Mouse (Mus musculus): ENCODE results near the gene Tmprss12.

DNA sequence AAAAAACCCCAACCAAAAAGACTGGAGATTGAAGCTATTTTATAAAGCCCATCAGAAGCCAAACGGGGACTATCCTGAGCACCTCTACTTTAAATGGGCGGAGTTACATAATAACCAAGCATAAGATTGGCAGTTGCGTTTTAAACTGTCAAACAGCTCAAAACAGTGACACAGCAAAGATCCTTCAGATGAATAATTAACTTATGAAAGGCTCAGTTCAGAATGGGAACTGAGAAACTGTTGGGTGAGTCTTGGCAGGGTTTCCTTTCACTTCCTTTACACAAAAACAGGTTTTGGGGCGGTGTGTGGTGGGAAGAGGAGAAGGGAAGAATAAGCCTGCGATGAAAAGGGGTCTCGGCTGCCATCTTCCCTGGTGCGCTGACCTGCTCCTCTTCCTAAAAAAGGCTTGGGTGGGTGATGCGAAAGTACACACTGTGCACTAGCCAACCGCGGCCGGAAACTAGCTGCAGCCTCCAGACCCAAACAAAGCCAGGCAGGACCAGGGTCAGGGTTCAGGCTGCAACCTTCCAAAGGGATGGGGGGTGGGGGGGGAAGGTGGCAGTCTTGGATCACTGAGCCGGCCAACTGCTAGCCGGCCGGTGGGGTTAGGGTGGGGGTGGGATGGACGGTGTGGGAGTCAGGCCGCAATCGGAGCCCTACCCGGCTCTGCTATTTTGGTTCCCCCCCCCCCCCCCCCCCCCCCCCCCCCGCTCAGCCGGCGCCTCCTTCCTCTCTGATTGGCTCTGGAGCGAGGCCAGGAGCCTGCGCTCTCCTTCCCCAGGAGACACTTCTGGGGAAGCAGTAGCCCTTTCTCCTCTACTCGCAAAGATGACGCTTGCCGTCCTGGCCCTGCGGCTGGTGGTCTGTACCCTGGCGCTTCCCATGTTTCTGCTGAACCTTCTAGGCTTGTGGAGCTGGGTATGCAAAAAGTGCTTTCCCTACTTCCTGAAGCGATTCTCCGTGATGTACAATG lies 23.7 kb downstream of the Tmprss12 start, which contains the start of gene Mettl7a1:
- peak; percentile 74 for TF ChIP-seq POLR2A (IDR thresholded peaks at IDR 0.05; ENCODE audit: insufficient read length, low read depth)
- TF ChIP-seq TCF12 (IDR thresholded peaks at IDR 0.05; ENCODE audit: insufficient read depth, poor library complexity, severe bottlenecking), result no peak
- TF ChIP-seq POLR2AphosphoS2 (IDR thresholded peaks at IDR 0.05; ENCODE audit: insufficient read length, low read depth), result peak; percentile 75
- no peak for TF ChIP-seq USF1 (IDR thresholded peaks at IDR 0.05; ENCODE audit: low read depth)
- TF ChIP-seq MAX (IDR thresholded peaks at IDR 0.05; ENCODE audit: low read depth), result no peak
- no peak for TF ChIP-seq MYOG (IDR thresholded peaks at IDR 0.05; ENCODE audit: control insufficient read depth in 1 of 3, insufficient read depth in 1 of 3, insufficient read length in 2 of 3, low read depth in 2 of 3)
- TF ChIP-seq TCF3 (IDR thresholded peaks at IDR 0.05; ENCODE audit: insufficient read length, low read depth), result no peak
- no peak for TF ChIP-seq CEBPB (IDR thresholded peaks at IDR 0.05; ENCODE audit: insufficient read depth, poor library complexity, severe bottlenecking)
